Mouse (Mus musculus) liver, embryonic 16.5 days (tissue): Measurements from ENCODE around the gene Phf2. TPM values are rescaled to one million over a fixed set of nuclear protein-coding genes. Genes with fewer than 3 reads are reported as not detected.

ENCODE experiments used
- ATAC-seq: fragments of 200-750 bp; cut with Nextera tagmentation; 2 replicates; pipeline ENCODE4 v1.8.0; 2017; ENCODE audit warnings: low read depth, mild to moderate bottlenecking, moderate number of reproducible peaks, moderate library complexity
- H3K27ac ChIP-seq: fragments of 300-500 bp; sonication (generic); 2 replicates; pipeline ENCODE4 v1.5.1; 2014; ENCODE audit warnings: mild to moderate bottlenecking, low read length
- H3K27me3 ChIP-seq: fragments of 300-500 bp; sonication (generic); 2 replicates; pipeline ENCODE4 v1.6.1; 2014; ENCODE audit warnings: low read depth, low read length, mixed read lengths; ENCODE audit not compliant: control insufficient read depth, insufficient read depth
- H3K36me3 ChIP-seq: fragments of 300-500 bp; sonication (generic); 2 replicates; pipeline ENCODE4 v1.6.1; 2014; ENCODE audit warnings: mild to moderate bottlenecking; ENCODE audit not compliant: control insufficient read depth, insufficient read depth
- H3K4me1 ChIP-seq: fragments of 300-500 bp; sonication (generic); 2 replicates; pipeline ENCODE4 v1.6.1; 2014; ENCODE audit warnings: low read depth, low read length, mixed read lengths; ENCODE audit not compliant: control insufficient read depth
- H3K4me2 ChIP-seq: fragments of 300-500 bp; sonication (generic); 2 replicates; pipeline ENCODE4 v1.6.1; 2014; ENCODE audit warnings: low read depth, low read length, mixed read lengths
- H3K4me3 ChIP-seq: fragments of 300-500 bp; sonication (generic); 2 replicates; pipeline ENCODE4 v1.5.1; 2014; ENCODE audit warnings: low read depth, mild to moderate bottlenecking, low read length
- H3K9ac ChIP-seq: fragments of 300-500 bp; sonication (generic); 2 replicates; pipeline ENCODE4 v1.6.1; 2014; ENCODE audit warnings: low read depth, low read length
- H3K9me3 ChIP-seq: fragments of 300-500 bp; sonication (generic); replicated peaks from 2 replicates; pipeline ENCODE4 v1.6.1; 2016; ENCODE audit warnings: low read length; ENCODE audit not compliant: control insufficient read depth
- WGBS: fragments of 180-500 bp; shearing (Covaris S2); extraction: QIAGEN DNeasy Blood & Tissue Kit; methylation state at CpG from one replicate; pipeline ENCODE4 v1.1.7; 2014; ENCODE audit not compliant: insufficient replicate concordance; 5-methylcytosine and 5-hydroxymethylcytosine counted together
- polyA plus RNA-seq: library from polyadenylated mRNA; unstranded; fragments of >200 nt; fragmentation: Nextera tagmentation; extraction: Ambion mirVana; gene quantifications from 2 replicates; pipeline ENCODE4 v1.2.1, GENCODE M21; 2015

Phf2 gene
- polyA plus RNA-seq, 1 experiment from 2014 or later = 1.7 TPM

DNA sequence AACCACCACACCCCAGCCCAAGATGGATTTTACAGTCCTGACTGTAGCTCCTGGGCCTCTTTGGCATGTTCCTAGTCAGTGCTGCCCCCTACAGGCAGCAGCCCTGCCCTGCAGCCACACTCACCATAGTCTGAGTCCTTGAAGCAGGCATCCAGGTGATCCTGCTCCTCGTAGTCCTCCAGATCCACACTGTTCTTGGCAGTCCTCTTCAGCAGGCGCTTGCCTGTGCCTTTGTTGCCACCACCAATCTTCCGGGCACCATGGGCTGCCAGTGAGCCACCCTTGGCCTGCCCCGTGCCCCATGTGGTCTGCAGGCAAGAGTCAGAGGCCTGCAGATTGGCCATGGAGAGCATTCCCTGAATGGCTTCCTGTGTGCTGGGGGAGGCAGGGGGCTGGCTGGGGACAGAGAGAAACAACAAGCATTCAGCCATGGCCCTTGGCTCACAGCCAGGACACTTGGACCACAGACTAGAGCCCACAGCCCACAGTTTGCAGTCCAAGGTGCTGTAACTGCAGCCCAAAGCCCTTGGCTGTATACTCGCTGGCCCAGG is 63.4 kb downstream of the Phf2 start:
- H3K9ac ChIP-seq = no peak overlapping the region
- H3K4me3 ChIP-seq = no peak overlapping the region
- H3K27ac ChIP-seq = no peak overlapping the region
- H3K9me3 ChIP-seq = no peaks in the 10 kb centered on the region
- WGBS = 75% methylated on average over 5 of the region's 5 CpGs
- H3K36me3 ChIP-seq = peaks cover 19% of the 10 kb centered on the region
- no peaks in the 10 kb centered on the region for H3K27me3 ChIP-seq
- H3K4me2 ChIP-seq = no peak overlapping the region
- H3K4me1 ChIP-seq = no peaks in the 10 kb centered on the region
- no peak for ATAC-seq

DNA sequence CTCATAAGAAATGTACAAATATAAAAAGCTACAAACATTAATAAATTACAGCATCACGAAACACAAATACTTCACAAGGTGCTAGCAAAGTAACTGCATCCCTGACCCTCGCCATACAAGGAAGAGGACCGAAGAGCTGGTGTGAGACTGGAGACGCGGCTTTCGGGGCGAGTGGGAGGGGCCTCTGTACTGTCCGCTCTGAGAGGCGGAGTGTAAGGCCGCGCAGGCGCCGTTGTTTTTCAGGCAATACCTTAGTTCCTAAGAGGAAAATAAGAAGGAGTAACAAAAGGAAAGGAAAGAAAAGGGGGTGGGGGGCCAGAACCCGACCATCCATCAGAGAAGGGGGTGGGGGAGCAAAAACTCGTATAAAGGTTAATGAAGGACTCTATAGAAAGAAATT is 68.7 kb downstream of the Phf2 start:
- Histone ChIP-seq H3K4me2 (no peak overlapping the region), H3K27me3 (no peaks in the 10 kb centered on the region), H3K9ac (no peak overlapping the region), H3K36me3 (peaks cover 8% of the 10 kb centered on the region), H3K27ac (no peak overlapping the region), H3K4me1 (no peaks in the 10 kb centered on the region; the same call in 1 of the 2 replicates), H3K9me3 (no peaks in the 10 kb centered on the region), H3K4me3 (no peak overlapping the region)
- no peak for ATAC-seq
- 81% methylated on average over 15 of the region's 15 CpGs for WGBS

DNA sequence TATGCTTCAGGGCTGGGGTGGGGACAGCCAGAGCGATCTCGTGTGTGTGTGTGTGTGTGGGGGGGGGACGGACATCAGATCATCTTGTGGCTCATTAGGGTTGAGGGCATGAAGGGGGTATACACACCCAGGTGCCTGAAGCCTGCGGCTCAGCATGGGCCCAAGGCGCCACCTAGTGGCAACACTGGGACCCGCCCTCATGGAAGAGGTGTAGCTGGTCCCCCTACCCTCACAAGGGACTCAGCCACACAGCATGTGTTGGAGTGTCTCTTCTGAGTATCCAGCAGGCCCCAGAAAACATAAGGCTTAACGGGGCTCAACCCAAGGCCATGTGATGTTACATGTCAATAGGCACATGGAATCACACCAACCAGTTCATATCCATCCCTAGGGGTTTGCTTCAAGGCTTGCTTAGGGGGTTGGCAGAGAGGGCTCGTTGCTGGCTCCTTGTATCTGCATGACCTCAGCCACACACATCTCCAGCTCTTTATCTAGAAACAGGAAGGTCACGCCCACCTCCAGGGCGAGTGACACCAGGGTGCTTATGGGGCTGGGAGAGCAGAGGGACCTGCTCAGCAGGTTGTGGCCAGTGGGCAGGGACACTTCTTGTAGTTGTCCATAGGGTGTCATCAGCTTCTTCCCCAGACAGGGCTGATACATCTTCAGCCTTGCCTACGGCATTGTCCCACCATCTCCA is 69.9 kb downstream of the Phf2 start:
- Histone ChIP-seq H3K9me3 (no peaks in the 10 kb centered on the region), H3K27ac (no peak overlapping the region), H3K4me1 (no peaks in the 10 kb centered on the region; the same call in 1 of the 2 replicates), H3K27me3 (no peaks in the 10 kb centered on the region), H3K4me2 (no peak overlapping the region), H3K9ac (no peak overlapping the region), H3K36me3 (peaks cover 8% of the 10 kb centered on the region; the same call in 1 of the 2 replicates), H3K4me3 (no peak overlapping the region)
- WGBS = 20% methylated on average over 11 of the region's 11 CpGs
- ATAC-seq = peak; percentile 35; the same call in 1 of the 2 replicates

DNA sequence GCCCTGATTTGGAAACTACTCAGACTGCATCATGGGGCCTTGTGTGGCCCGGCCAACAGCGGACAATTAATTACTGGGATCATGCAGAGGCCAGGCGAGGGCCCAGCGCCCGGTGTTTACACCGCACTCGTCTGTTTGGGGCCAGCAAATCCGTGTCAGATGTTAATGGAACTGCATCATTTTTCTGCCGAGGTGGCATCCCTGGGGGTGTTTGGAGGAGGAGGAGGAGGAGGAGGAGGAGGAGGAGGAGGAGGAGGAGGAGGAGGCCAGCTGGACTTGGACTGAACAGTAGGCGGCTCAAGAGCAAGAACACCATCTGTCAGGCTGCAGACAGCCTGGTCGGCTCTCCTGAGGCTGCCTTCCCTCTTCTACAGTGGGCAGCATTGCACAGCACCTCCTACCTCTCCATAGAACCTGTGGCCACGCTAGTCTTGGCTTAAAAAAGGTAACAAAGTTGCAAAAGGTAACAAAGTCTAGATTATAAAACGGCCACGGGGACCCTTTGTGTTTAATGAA is 72.6 kb downstream of the Phf2 start:
- Histone ChIP-seq H3K27ac (no peak overlapping the region), H3K4me2 (no peak overlapping the region), H3K36me3 (no peaks in the 10 kb centered on the region), H3K9me3 (no peaks in the 10 kb centered on the region), H3K27me3 (no peaks in the 10 kb centered on the region), H3K9ac (no peak overlapping the region), H3K4me3 (no peak overlapping the region), H3K4me1 (no peaks in the 10 kb centered on the region; the same call in 1 of the 2 replicates)
- WGBS = 52% methylated on average over 13 of the region's 14 CpGs
- ATAC-seq = no peak

DNA sequence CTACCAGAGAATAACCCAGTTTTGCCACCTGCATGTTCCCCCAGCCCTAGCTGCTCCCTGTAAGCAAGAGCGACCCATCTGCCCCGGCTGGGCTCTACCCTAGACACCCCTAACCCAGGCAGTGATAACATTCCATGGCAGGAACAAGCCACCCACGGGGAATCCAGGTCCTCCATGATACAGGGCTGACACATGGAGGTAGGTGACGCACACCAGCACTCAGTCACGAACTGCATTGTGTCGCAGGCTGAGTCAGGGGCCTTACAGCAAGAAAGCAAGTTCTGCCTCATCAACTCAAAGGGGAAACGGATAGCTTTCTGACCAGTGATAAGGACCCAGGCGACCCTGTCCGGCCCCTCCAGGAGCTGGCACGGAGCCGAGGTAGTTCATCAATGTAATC is 74.0 kb downstream of the Phf2 start:
- H3K27me3 ChIP-seq = no peaks in the 10 kb centered on the region
- no peaks in the 10 kb centered on the region for H3K36me3 ChIP-seq
- no peak overlapping the region for H3K9ac ChIP-seq
- no peak overlapping the region for H3K4me3 ChIP-seq
- no peak overlapping the region for H3K27ac ChIP-seq
- 54% methylated on average over 11 of the region's 11 CpGs for WGBS
- H3K4me1 ChIP-seq = no peaks in the 10 kb centered on the region; the same call in 1 of the 2 replicates
- H3K4me2 ChIP-seq = no peak overlapping the region
- ATAC-seq = no peak
- H3K9me3 ChIP-seq = no peaks in the 10 kb centered on the region

DNA sequence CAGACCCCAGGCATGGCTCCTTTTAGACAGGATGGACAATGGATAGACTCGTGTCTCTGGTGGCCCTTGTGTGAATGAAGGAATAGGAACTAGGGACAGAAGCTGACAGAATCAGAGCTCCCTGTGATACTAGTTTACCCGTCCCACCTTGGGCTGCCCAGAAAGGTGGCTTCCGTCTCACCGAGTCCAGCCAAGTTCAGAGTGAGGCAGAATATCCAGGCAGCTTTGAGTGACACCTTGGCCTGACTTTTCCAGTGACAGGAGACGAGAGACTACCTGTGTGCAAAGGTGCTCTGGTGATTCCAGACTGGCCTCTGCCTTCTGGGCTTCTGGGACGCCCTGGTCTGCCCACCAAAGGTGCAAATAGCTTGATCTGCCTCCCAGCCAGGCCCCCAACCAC is 75.2 kb downstream of the Phf2 start:
- Histone ChIP-seq H3K4me1 (no peaks in the 10 kb centered on the region), H3K27ac (no peak overlapping the region), H3K9ac (no peak overlapping the region), H3K27me3 (no peaks in the 10 kb centered on the region), H3K4me2 (no peak overlapping the region), H3K9me3 (no peaks in the 10 kb centered on the region), H3K4me3 (no peak overlapping the region), H3K36me3 (no peaks in the 10 kb centered on the region)
- no peak for ATAC-seq
- WGBS = 57% methylated on average over 6 of the region's 6 CpGs

DNA sequence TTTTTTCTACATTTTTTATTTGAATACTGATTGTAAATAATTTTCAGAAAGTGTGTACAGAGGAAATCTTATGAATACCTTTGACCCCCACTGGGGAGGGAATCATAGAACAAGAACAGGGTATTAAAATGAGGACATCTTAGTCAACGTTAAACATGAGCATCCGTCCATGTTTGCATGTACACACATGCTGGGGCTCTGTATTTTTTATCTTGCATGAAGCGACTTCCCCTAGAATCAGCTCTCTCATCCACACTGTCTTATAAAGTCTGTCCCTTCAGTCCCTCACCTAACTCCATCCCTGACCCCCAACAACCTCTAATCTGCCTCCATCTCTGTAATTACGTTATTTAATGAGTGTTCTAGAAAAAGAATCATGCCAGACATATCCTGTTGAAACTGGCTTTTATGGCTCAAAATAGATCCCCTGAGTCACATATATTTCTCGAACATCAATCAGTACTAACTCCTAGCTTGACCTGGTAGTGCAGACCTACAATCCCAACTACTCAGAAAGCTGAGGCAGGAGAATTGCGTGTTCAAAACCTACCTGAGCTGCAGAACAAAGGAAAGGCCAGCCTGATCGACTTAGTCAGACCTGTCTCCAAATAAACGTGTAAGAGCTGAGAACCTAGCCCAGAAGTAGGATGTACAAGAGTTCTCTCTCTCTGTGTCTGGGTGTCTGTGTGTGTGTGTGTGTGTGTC is 86.2 kb downstream of the Phf2 start:
- Histone ChIP-seq H3K27me3 (no peaks in the 10 kb centered on the region), H3K4me3 (no peak overlapping the region), H3K9me3 (no peaks in the 10 kb centered on the region), H3K4me2 (no peak overlapping the region), H3K27ac (no peak overlapping the region), H3K36me3 (no peaks in the 10 kb centered on the region), H3K9ac (no peak overlapping the region), H3K4me1 (no peaks in the 10 kb centered on the region)
- ATAC-seq = no peak
- 61% methylated on average over 8 of the region's 8 CpGs for WGBS

DNA sequence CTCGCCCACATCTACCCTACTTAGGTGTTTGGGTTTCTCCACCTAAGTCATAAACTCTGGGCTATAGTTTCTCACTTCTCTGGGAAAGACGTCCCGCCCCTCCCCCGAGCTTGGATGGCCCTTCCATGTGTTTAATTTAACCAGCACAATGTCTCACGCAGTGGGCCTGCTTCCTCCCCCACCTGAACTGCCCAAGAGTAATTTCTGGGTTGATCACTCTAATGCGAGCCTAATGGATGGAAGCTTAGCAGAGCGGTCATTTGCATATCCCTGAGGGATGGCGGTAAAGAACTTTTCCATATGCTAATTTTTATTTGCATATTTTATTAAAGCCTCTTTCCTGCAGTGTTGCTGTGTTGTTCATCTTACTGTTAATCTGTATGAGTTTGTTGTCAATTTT is 86.8 kb downstream of the Phf2 start:
- Histone ChIP-seq H3K4me1 (no peaks in the 10 kb centered on the region), H3K36me3 (no peaks in the 10 kb centered on the region), H3K27ac (no peak overlapping the region), H3K4me2 (no peak overlapping the region), H3K4me3 (no peak overlapping the region), H3K9ac (no peak overlapping the region), H3K27me3 (no peaks in the 10 kb centered on the region), H3K9me3 (no peaks in the 10 kb centered on the region)
- 46% methylated on average over 8 of the region's 8 CpGs for WGBS
- no peak for ATAC-seq
